Mouse (Mus musculus): ENCODE results near the gene Naa25. TPM values are rescaled to one million over a fixed set of nuclear protein-coding genes. Genes with fewer than 3 reads are reported as not detected.

Gene Naa25
- polyA plus RNA-seq, 1 experiment from 2014 or later: 14.2 TPM

GRCm38 (mm10) chr5:121400064-121400463 is 2.3 kb downstream of the Naa25 start:
- 17% methylated on average over 5 of the region's 5 CpGs for WGBS
- no peak for TF ChIP-seq CTCF (IDR thresholded peaks at IDR 0.05; ENCODE audit: low read depth)
- Histone ChIP-seq H3K4me2 (replicated peaks; ENCODE audit: low read depth) (no peak overlapping the region), H3K36me3 (ENCODE audit: control insufficient read depth, insufficient read depth) (peaks cover 6% of the 10 kb centered on the region; the same call in 1 of the 2 replicates), H3K9me3 (ENCODE audit: control insufficient read depth) (no peaks in the 10 kb centered on the region), H3K27me3 (replicated peaks; ENCODE audit: control insufficient read depth, insufficient read depth, low read length) (no peaks in the 10 kb centered on the region), H3K4me3 (ENCODE audit: low read depth, low read length) (no peak overlapping the region), H3K27ac (ENCODE audit: low read depth, low read length) (no peak overlapping the region), H3K4me1 (replicated peaks; ENCODE audit: control insufficient read depth, insufficient read depth, low read length) (peaks cover 3% of the 10 kb centered on the region; the same call in 1 of the 2 replicates), H3K9ac (ENCODE audit: low read depth, low read length) (no peak overlapping the region)
- ATAC-seq: no peak

GRCm38 (mm10) chr5:121400849-121401248 is 3.1 kb downstream of the Naa25 start:
- WGBS: 70% methylated on average over 5 of the region's 5 CpGs
- Histone ChIP-seq H3K4me1 (replicated peaks; ENCODE audit: control insufficient read depth, insufficient read depth, low read length) (peaks cover 3% of the 10 kb centered on the region; the same call in 1 of the 2 replicates), H3K4me2 (replicated peaks; ENCODE audit: low read depth) (no peak overlapping the region), H3K27ac (ENCODE audit: low read depth, low read length) (no peak overlapping the region), H3K4me3 (ENCODE audit: low read depth, low read length) (no peak overlapping the region), H3K36me3 (ENCODE audit: control insufficient read depth, insufficient read depth) (peaks cover 6% of the 10 kb centered on the region; the same call in 1 of the 2 replicates), H3K9ac (ENCODE audit: low read depth, low read length) (no peak overlapping the region), H3K9me3 (ENCODE audit: control insufficient read depth) (no peaks in the 10 kb centered on the region), H3K27me3 (replicated peaks; ENCODE audit: control insufficient read depth, insufficient read depth, low read length) (no peaks in the 10 kb centered on the region)
- ATAC-seq: no peak
- TF ChIP-seq CTCF (IDR thresholded peaks at IDR 0.05; ENCODE audit: low read depth): no peak

- H3K4me3 ChIP-seq (ENCODE audit: low read depth, low read length): no peak overlapping the region
- TF ChIP-seq CTCF (IDR thresholded peaks at IDR 0.05; ENCODE audit: low read depth): no peak
- ATAC-seq: peak; percentile 19; the same call in 1 of the 2 replicates
- no peaks in the 10 kb centered on the region for H3K27me3 ChIP-seq (replicated peaks; ENCODE audit: control insufficient read depth, insufficient read depth, low read length)
- H3K4me1 ChIP-seq (replicated peaks; ENCODE audit: control insufficient read depth, insufficient read depth, low read length): no peaks in the 10 kb centered on the region; the same call in 1 of the 2 replicates
- no peak overlapping the region for H3K4me2 ChIP-seq (replicated peaks; ENCODE audit: low read depth)
- 72% methylated on average over 8 of the region's 8 CpGs for WGBS
- no peak overlapping the region for H3K9ac ChIP-seq (ENCODE audit: low read depth, low read length)
- no peaks in the 10 kb centered on the region for H3K9me3 ChIP-seq (ENCODE audit: control insufficient read depth)
- H3K27ac ChIP-seq (ENCODE audit: low read depth, low read length): no peak overlapping the region; the same call in 1 of the 2 replicates
- peaks cover 23% of the 10 kb centered on the region for H3K36me3 ChIP-seq (ENCODE audit: control insufficient read depth, insufficient read depth)
These were observed 10.1 kb downstream of the Naa25 start for GRCm38 (mm10) chr5:121407856-121408255.

- no peak for TF ChIP-seq CTCF (IDR thresholded peaks at IDR 0.05; ENCODE audit: low read depth)
- no peaks in the 10 kb centered on the region for H3K9me3 ChIP-seq (ENCODE audit: control insufficient read depth)
- H3K27me3 ChIP-seq (replicated peaks; ENCODE audit: control insufficient read depth, insufficient read depth, low read length): no peaks in the 10 kb centered on the region
- H3K4me3 ChIP-seq (ENCODE audit: low read depth, low read length): no peak overlapping the region
- ATAC-seq: no peak
- no peak overlapping the region for H3K9ac ChIP-seq (ENCODE audit: low read depth, low read length)
- H3K4me2 ChIP-seq (replicated peaks; ENCODE audit: low read depth): no peak overlapping the region
- 45% methylated on average over 4 of the region's 4 CpGs for WGBS
- no peaks in the 10 kb centered on the region; the same call in 1 of the 2 replicates for H3K4me1 ChIP-seq (replicated peaks; ENCODE audit: control insufficient read depth, insufficient read depth, low read length)
- H3K27ac ChIP-seq (ENCODE audit: low read depth, low read length): peak overlapping the region; percentile 35
- peaks cover 51% of the 10 kb centered on the region for H3K36me3 ChIP-seq (ENCODE audit: control insufficient read depth, insufficient read depth)
These were observed 13.2 kb downstream of the Naa25 start for GRCm38 (mm10) chr5:121410975-121411374.

- H3K9me3 ChIP-seq (ENCODE audit: control insufficient read depth): no peaks in the 10 kb centered on the region
- H3K4me3 ChIP-seq (ENCODE audit: low read depth, low read length): no peak overlapping the region
- TF ChIP-seq CTCF (IDR thresholded peaks at IDR 0.05; ENCODE audit: low read depth): no peak
- H3K9ac ChIP-seq (ENCODE audit: low read depth, low read length): no peak overlapping the region
- WGBS: 90% methylated on average over 9 of the region's 9 CpGs
- H3K27me3 ChIP-seq (replicated peaks; ENCODE audit: control insufficient read depth, insufficient read depth, low read length): no peaks in the 10 kb centered on the region
- ATAC-seq: no peak
- no peaks in the 10 kb centered on the region for H3K4me1 ChIP-seq (replicated peaks; ENCODE audit: control insufficient read depth, insufficient read depth, low read length)
- peaks cover 96% of the 10 kb centered on the region for H3K36me3 ChIP-seq (ENCODE audit: control insufficient read depth, insufficient read depth)
- H3K4me2 ChIP-seq (replicated peaks; ENCODE audit: low read depth): no peak overlapping the region
- H3K27ac ChIP-seq (ENCODE audit: low read depth, low read length): no peak overlapping the region
These were observed 23.0 kb downstream of the Naa25 start for GRCm38 (mm10) chr5:121420721-121421120.

GRCm38 (mm10) chr5:121422787-121423186 is 25.1 kb downstream of the Naa25 start:
- H3K9me3 ChIP-seq (ENCODE audit: control insufficient read depth): no peaks in the 10 kb centered on the region
- H3K36me3 ChIP-seq (ENCODE audit: control insufficient read depth, insufficient read depth): peaks cover 96% of the 10 kb centered on the region
- no peak overlapping the region for H3K4me2 ChIP-seq (replicated peaks; ENCODE audit: low read depth)
- WGBS: 84% methylated on average over 6 of the region's 6 CpGs
- no peak overlapping the region for H3K4me3 ChIP-seq (ENCODE audit: low read depth, low read length)
- no peaks in the 10 kb centered on the region for H3K4me1 ChIP-seq (replicated peaks; ENCODE audit: control insufficient read depth, insufficient read depth, low read length)
- ATAC-seq: no peak
- H3K27ac ChIP-seq (ENCODE audit: low read depth, low read length): no peak overlapping the region
- no peaks in the 10 kb centered on the region for H3K27me3 ChIP-seq (replicated peaks; ENCODE audit: control insufficient read depth, insufficient read depth, low read length)
- no peak overlapping the region for H3K9ac ChIP-seq (ENCODE audit: low read depth, low read length)
- no peak for TF ChIP-seq CTCF (IDR thresholded peaks at IDR 0.05; ENCODE audit: low read depth)

- no peaks in the 10 kb centered on the region for H3K4me1 ChIP-seq (replicated peaks; ENCODE audit: control insufficient read depth, insufficient read depth, low read length)
- H3K27me3 ChIP-seq (replicated peaks; ENCODE audit: control insufficient read depth, insufficient read depth, low read length): no peaks in the 10 kb centered on the region
- peaks cover 96% of the 10 kb centered on the region for H3K36me3 ChIP-seq (ENCODE audit: control insufficient read depth, insufficient read depth)
- H3K27ac ChIP-seq (ENCODE audit: low read depth, low read length): no peak overlapping the region
- no peak overlapping the region for H3K4me3 ChIP-seq (ENCODE audit: low read depth, low read length)
- TF ChIP-seq CTCF (IDR thresholded peaks at IDR 0.05; ENCODE audit: low read depth): no peak
- H3K9me3 ChIP-seq (ENCODE audit: control insufficient read depth): no peaks in the 10 kb centered on the region
- peak; percentile 60 for ATAC-seq
- H3K9ac ChIP-seq (ENCODE audit: low read depth, low read length): no peak overlapping the region
- WGBS: 63% methylated on average over 10 of the region's 10 CpGs
- no peak overlapping the region for H3K4me2 ChIP-seq (replicated peaks; ENCODE audit: low read depth)
These were observed 25.6 kb downstream of the Naa25 start for GRCm38 (mm10) chr5:121423297-121423696.
